Mouse (Mus musculus) small intestine, adult 2 months (tissue): ENCODE results near the gene Msi2.

ENCODE experiments used
- CTCF ChIP-seq: fragments of 200-500 bp; IDR thresholded peaks from 2 replicates; pipeline ENCODE4 v1.5.1; 2012; ENCODE audit warnings: low read depth, mild to moderate bottlenecking, control low read depth, inconsistent platforms, low read length, moderate library complexity, mixed read lengths; ENCODE audit not compliant: insufficient replicate concordance, insufficient read length; ENCODE audit errors: extremely low read depth
- POLR2A ChIP-seq: fragments of 200-500 bp; IDR thresholded peaks from 2 replicates; pipeline ENCODE4 v1.6.1; 2012; ENCODE audit warnings: low read depth, mild to moderate bottlenecking, control low read depth, inconsistent platforms, low read length, moderate library complexity

DNA sequence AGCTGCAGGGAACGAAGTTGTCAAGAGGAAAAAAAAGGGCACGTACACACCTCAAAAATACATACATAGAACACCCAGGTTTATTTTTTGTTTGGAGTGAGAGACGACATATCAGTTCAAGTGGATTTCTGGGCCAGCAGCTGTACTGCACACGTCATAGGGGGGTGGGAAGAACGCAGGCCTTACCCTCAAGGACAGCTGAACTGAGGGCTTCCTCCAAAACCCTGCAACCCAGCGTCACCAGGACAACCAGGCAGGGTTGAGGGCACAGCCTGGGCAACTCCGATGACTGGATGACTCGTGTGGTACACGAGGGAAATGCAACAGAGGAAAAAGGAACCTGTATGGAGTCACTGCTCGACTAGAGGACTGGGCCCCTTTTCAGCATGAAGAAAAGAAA, 25.9 kb downstream of the Msi2 start:
- TF ChIP-seq CTCF (no peak), POLR2A (no peak)
